Mouse (Mus musculus) ES-Bruce4 (cell line): ENCODE results near the gene Foxred1. TPM values are rescaled to one million over a fixed set of nuclear protein-coding genes. Genes with fewer than 3 reads are reported as not detected.

Experiments
- H3K27ac ChIP-seq: 2 replicates; pipeline ENCODE4 v1.5.1; 2012; ENCODE audit warnings: low read length, inconsistent platforms; ENCODE audit not compliant: insufficient read depth
- H3K27me3 ChIP-seq: 2 replicates; pipeline ENCODE4 v1.6.1; 2012; ENCODE audit warnings: mild to moderate bottlenecking, low read length, inconsistent platforms; ENCODE audit not compliant: control insufficient read depth, poor library complexity, insufficient read depth, severe bottlenecking
- H3K36me3 ChIP-seq: 2 replicates; pipeline ENCODE4 v1.6.1; 2012; ENCODE audit warnings: inconsistent platforms, mild to moderate bottlenecking, low read length, moderate library complexity; ENCODE audit not compliant: control insufficient read depth, poor library complexity, insufficient read depth, severe bottlenecking
- H3K4me1 ChIP-seq: one replicate; pipeline ENCODE4 v1.8.1; 2011; ENCODE audit warnings: low read length; ENCODE audit not compliant: control insufficient read depth, insufficient read depth
- H3K4me3 ChIP-seq: 2 replicates; pipeline ENCODE4 v1.5.1; 2011; ENCODE audit warnings: low read depth, mild to moderate bottlenecking, low read length
- H3K9ac ChIP-seq: 2 replicates; pipeline ENCODE4 v1.6.1; 2012; ENCODE audit warnings: low read depth, mild to moderate bottlenecking, inconsistent platforms; ENCODE audit not compliant: poor library complexity, severe bottlenecking
- H3K9me3 ChIP-seq: replicated peaks from 2 replicates; pipeline ENCODE4 v1.6.1; 2012; ENCODE audit warnings: mild to moderate bottlenecking, low read length, inconsistent platforms; ENCODE audit not compliant: control insufficient read depth, poor library complexity, insufficient read depth, severe bottlenecking
- CTCF ChIP-seq: IDR thresholded peaks from one replicate; pipeline ENCODE4 v1.8.1; 2011; ENCODE audit warnings: low read depth, low read length
- EP300 ChIP-seq: IDR thresholded peaks from 2 replicates; pipeline ENCODE4 v1.6.1; 2011; ENCODE audit warnings: low read depth, low read length; ENCODE audit not compliant: insufficient read depth
- POLR2A ChIP-seq: IDR thresholded peaks from one replicate; pipeline ENCODE4 v1.8.1; 2011; ENCODE audit warnings: low read length; ENCODE audit not compliant: insufficient read depth
- polyA plus RNA-seq: library from polyadenylated mRNA; stranded (reverse); fragments of >200 nt; gene quantifications from 2 replicates; pipeline ENCODE4 v1.2.4, GENCODE M21; 2011; ENCODE audit warnings: low read depth; ENCODE audit not compliant: missing spikeins, insufficient read depth, insufficient read length

Foxred1 gene
- polyA plus RNA-seq, 1 experiment = 34.7 TPM

DNA sequence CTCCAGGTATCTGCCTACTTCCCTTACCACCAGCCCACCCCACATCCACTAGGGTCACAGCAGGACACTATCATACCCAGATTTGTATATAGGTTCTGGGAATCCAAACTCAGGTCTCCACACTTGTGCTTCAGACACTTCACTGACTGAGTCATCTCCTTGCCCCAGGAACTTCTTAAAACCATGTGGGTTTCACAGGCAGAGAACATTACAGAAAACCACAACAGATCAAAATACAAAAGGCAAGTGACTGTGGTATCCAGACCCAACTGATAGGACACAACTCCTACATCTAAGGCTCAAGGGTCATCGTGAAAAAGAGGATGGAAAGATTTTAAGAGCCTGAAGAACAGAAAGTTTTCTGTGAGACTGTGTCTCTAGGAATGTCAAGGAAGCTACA lies 37.5 kb downstream of the Foxred1 start:
- no peak for TF ChIP-seq CTCF
- no peak for TF ChIP-seq POLR2A
- no peak for TF ChIP-seq EP300
- H3K4me3 ChIP-seq = no peak overlapping the region
- peaks cover 4% of the 10 kb centered on the region; the same call in 1 of the 2 replicates for H3K36me3 ChIP-seq
- no peaks in the 10 kb centered on the region for H3K27me3 ChIP-seq
- peaks cover 1% of the 10 kb centered on the region for H3K4me1 ChIP-seq
- no peak overlapping the region for H3K27ac ChIP-seq
- no peaks in the 10 kb centered on the region for H3K9me3 ChIP-seq
- no peak overlapping the region for H3K9ac ChIP-seq

DNA sequence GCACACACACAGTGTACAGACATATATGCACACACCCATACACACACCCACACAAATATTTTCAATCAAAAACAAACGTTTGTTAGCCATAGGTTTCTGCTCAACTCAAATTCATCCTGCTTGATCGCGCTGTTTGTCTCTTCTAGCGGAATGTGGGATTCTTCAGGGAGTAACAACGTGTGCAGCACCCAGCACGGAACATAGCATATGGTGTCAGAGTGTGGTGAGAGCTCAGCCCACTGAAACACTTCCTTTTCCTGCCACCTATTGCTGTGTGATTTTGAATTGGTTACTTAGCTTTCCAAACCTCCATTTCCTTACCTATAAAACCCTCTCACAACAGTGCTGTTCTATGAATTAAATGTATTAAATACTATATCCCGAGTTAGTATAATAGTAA lies 40.8 kb downstream of the Foxred1 start:
- Histone ChIP-seq H3K27ac (no peak overlapping the region), H3K4me3 (no peak overlapping the region), H3K36me3 (peaks cover 4% of the 10 kb centered on the region; the same call in 1 of the 2 replicates), H3K27me3 (no peaks in the 10 kb centered on the region), H3K4me1 (peaks cover under 1% of the 10 kb centered on the region), H3K9ac (no peak overlapping the region), H3K9me3 (no peaks in the 10 kb centered on the region)
- no peak for TF ChIP-seq POLR2A
- no peak for TF ChIP-seq EP300
- no peak for TF ChIP-seq CTCF

DNA sequence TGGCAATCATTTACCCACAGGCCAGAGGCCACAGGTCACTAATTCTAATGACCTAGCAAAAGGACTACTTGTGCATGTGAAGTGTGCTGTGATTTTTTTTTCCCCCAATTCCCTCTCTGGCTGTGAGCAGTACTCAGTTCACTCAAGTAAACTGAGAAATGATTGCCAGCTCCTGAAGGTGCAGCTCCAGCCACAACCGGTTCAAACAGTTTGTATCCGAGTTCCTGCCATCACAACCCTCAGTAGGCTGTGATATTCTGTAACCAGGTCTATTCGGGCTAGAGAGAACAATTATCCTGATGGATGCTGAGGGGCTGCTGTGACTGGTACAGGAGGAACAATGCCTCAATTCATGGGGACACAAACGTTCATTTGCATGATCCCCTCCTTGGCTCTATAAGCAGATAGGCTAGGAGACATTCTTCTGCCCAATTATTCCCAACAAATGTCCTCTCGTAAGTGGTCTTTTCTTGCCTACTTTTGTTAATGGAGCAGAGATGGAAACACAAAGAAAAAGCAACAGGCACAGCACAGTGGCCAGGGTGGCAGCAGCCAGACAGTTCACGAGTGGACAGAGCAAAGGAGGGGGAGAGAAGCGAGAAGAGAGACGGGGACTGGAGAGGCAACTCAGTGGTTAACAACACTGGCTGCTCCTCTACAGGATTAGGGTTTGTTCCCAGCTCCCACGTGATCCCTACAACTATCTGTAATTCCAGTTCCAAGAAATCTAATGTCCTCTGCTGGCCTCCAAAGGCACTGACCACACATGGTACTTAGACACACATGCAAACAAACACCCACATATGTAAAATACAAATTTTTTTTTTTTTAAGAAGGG lies 43.8 kb downstream of the Foxred1 start:
- Histone ChIP-seq H3K9ac (no peak overlapping the region), H3K4me3 (no peak overlapping the region), H3K4me1 (no peaks in the 10 kb centered on the region), H3K9me3 (no peaks in the 10 kb centered on the region), H3K36me3 (peaks cover 4% of the 10 kb centered on the region; the same call in 1 of the 2 replicates), H3K27ac (no peak overlapping the region), H3K27me3 (no peaks in the 10 kb centered on the region)
- TF ChIP-seq POLR2A (no peak), EP300 (no peak)

GRCm38 (mm10) chr9:35166144-35166797 lies 44.6 kb downstream of the Foxred1 start:
- Histone ChIP-seq H3K4me1 (no peaks in the 10 kb centered on the region), H3K27me3 (no peaks in the 10 kb centered on the region), H3K27ac (no peak overlapping the region), H3K36me3 (peaks cover 4% of the 10 kb centered on the region; the same call in 1 of the 2 replicates), H3K9ac (no peak overlapping the region), H3K4me3 (no peak overlapping the region), H3K9me3 (no peaks in the 10 kb centered on the region)
- TF ChIP-seq EP300 (no peak), POLR2A (no peak), CTCF (peak; percentile 19)

GRCm38 (mm10) chr9:35164142-35164874 lies 46.5 kb downstream of the Foxred1 start:
- no peaks in the 10 kb centered on the region for H3K4me1 ChIP-seq
- no peak for TF ChIP-seq EP300
- TF ChIP-seq CTCF = no peak
- no peak for TF ChIP-seq POLR2A
- H3K4me3 ChIP-seq = no peak overlapping the region
- H3K9me3 ChIP-seq = no peaks in the 10 kb centered on the region
- H3K9ac ChIP-seq = no peak overlapping the region
- H3K27me3 ChIP-seq = no peaks in the 10 kb centered on the region
- no peak overlapping the region for H3K27ac ChIP-seq
- no peaks in the 10 kb centered on the region; the same call in 1 of the 2 replicates for H3K36me3 ChIP-seq
